8 mouse cellular contexts compared by ENCODE assay signal in the genomic region with DNA sequence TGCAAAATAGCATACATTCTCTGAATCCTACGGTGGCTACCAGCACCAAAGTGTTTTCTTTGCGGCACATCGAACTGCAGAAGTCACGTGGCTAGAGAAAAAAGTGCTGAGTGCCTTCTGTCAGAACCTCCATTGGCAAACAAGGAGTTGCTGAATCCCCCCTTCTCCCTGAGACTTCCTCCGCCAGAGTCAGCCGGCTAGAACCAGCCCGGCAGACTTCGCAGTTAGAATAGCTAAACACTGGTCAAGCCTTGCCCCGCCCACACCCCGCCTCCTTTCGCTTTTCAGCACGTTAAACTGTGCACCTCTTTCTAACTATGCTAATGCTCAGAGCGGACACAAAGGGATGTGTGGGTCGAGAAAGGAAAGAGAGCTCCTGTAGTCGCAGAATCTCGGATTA. TPM values are rescaled to one million over a fixed set of nuclear protein-coding genes. Genes with fewer than 3 reads are reported as not detected.
DNase-seq lines count a peak whose midpoint lies in the region; ATAC-seq and TF ChIP-seq lines count a peak whose summit lies in the region.

No protein-coding gene starts in this region.

- peak overlapping the region; percentile 70 for H3K4me3 ChIP-seq in gastrocnemius, adult 2 months

- H3K27ac ChIP-seq in gastrocnemius, adult 2 months = no peak overlapping the region

- intact Hi-C loops in gastrocnemius, adult 2 months (cut with DNase I) = no loop called here
- intact Hi-C loops in left cerebral cortex, postnatal 14 days (cut with DNase I) = no loop called here

- peak; percentile 72 for ATAC-seq in megakaryocyte, adult 5-6 weeks (ENCODE audit: poor library complexity, severe bottlenecking)

- no peak for TF ChIP-seq CTCF in gastrocnemius, adult 2 months (IDR thresholded peaks at IDR 0.05)

- DNase-seq in cerebellum, adult 11-12 months = peak; percentile 14
- no peak for DNase-seq in cerebellum, adult 8-10 months
- peak; percentile 58 to 80 for DNase-seq in cerebellum, postnatal 14 days
- DNase-seq in gastrocnemius, adult 2 months = peak; percentile 67
- DNase-seq in hindlimb bud, embryonic 11.5 days (ENCODE audit: extremely low spot score, low read depth, low spot score) = peak; percentile 73
- DNase-seq in left cerebral cortex, postnatal 14 days (ENCODE audit: low spot score in 2 of 2) = peak; percentile 63 to 80
- DNase-seq in right cerebral cortex, postnatal 14 days = peak; percentile 61

RNA-seq across cellular contexts. Expression of a gene that starts 7.0 kb away (rescaled TPM):
- total RNA-seq in gastrocnemius, adult 2 months (2021) = under 1 TPM in 1 of 2 experiments, not detected in 1; 0.99 TPM
- total RNA-seq in left cerebral cortex, postnatal 14 days (2021) = 100 to 1,000 TPM; 135 to 136 TPM
- total RNA-seq in megakaryocyte, adult 5-6 weeks (2015) = not detected in 2 replicates
- not detected in 2 replicates for total RNA-seq in megakaryocyte, adult 5-6 weeks (2017)

RNA-seq across cellular contexts. Expression of a gene that starts 14.1 kb away (rescaled TPM):
- total RNA-seq in gastrocnemius, adult 2 months (2021) = 10 to 100 TPM; 24.3 to 35.4 TPM
- 1 to 10 TPM; 2.1 TPM for total RNA-seq in left cerebral cortex, postnatal 14 days (2021)
- total RNA-seq in megakaryocyte, adult 5-6 weeks (2015) = not detected in 2 replicates
- not detected in 2 replicates for total RNA-seq in megakaryocyte, adult 5-6 weeks (2017)

Comparison
In these comparisons a context has a peak if more than half of its experiments do, and no peak if none do; other contexts are left out.
1. RNA of a gene that starts 7.0 kb away (total RNA-seq): 135 to 136 TPM in left cerebral cortex, postnatal 14 days; 0.99 TPM in gastrocnemius, adult 2 months and not detected in megakaryocyte, adult 5-6 weeks; every median in the first group is over 10 times any median in the second.
2. RNA of a gene that starts 14.1 kb away (total RNA-seq): 24.3 to 35.4 TPM in gastrocnemius, adult 2 months; 2.1 TPM in left cerebral cortex, postnatal 14 days and not detected in megakaryocyte, adult 5-6 weeks; every median in the first group is over 4 times any median in the second.